Mouse (Mus musculus): ENCODE measurements at regions not wholly inside any gene's neighbourhood (a gene's known extent, or its start where the extent isn't known, plus 50 kb on each side); places are given as distances from the start of the nearest gene placed in this dataset.

- DNase-seq (ENCODE audit: extremely low spot score in 1 of 2, low spot score in 2 of 2): no peak
- intact Hi-C loops (cut with DNase I): no loop called here
Measured at GRCm38 (mm10) chr1:125488915-125489730, 53.6 kb upstream of the Actr3 start.

GRCm38 (mm10) chr1:125491014-125491413 is 55.5 kb upstream of the Actr3 start:
- intact Hi-C loops (cut with DNase I): no loop called here
- no peak for DNase-seq (ENCODE audit: extremely low spot score in 1 of 2, low spot score in 2 of 2)

- peak in 1 of 2 experiments; percentile 20 for DNase-seq (ENCODE audit: extremely low spot score in 1 of 2, low spot score in 2 of 2)
Measured at GRCm38 (mm10) chr1:125494598-125494997, 59.1 kb upstream of the Actr3 start.

GRCm38 (mm10) chr1:125495320-125496083 is 60.0 kb upstream of the Actr3 start:
- intact Hi-C loops (cut with DNase I): no loop called here
- no peak for DNase-seq (ENCODE audit: extremely low spot score in 1 of 2, low spot score in 2 of 2)

More at GRCm38 (mm10) chr1:125494598-125494997, 59.1 kb upstream of the Actr3 start:
- intact Hi-C loops (cut with DNase I): no loop called here

- no peak for DNase-seq (ENCODE audit: extremely low spot score in 1 of 2, low spot score in 2 of 2)
- intact Hi-C loops (cut with DNase I): no loop called here
Measured at GRCm38 (mm10) chr1:125497006-125497405, 61.5 kb upstream of the Actr3 start.

GRCm38 (mm10) chr1:125501964-125502517 is 58.4 kb upstream of the Slc35f5 start:
- no peak for DNase-seq (ENCODE audit: extremely low spot score in 1 of 2, low spot score in 2 of 2)
- intact Hi-C loops (cut with DNase I): no loop called here

GRCm38 (mm10) chr1:125503878-125504277 is 56.5 kb upstream of the Slc35f5 start:
- intact Hi-C loops (cut with DNase I): no loop called here
- no peak for DNase-seq (ENCODE audit: extremely low spot score in 1 of 2, low spot score in 2 of 2)

GRCm38 (mm10) chr1:125507786-125508514 is 52.4 kb upstream of the Slc35f5 start:
- intact Hi-C loops (cut with DNase I): no loop called here
- no peak for DNase-seq (ENCODE audit: extremely low spot score in 1 of 2, low spot score in 2 of 2)

- no peak for DNase-seq (ENCODE audit: extremely low spot score in 1 of 2, low spot score in 2 of 2)
- intact Hi-C loops (cut with DNase I): no loop called here
Measured at GRCm38 (mm10) chr1:125508594-125509257, 51.7 kb upstream of the Slc35f5 start.
